Mouse (Mus musculus): Measurements from ENCODE around the gene Lyl1. TPM values are rescaled to one million over a fixed set of nuclear protein-coding genes. Genes with fewer than 3 reads are reported as not detected.

Gene Lyl1
- polyA plus RNA-seq, 1 experiment from 2014 or later = 2.4 TPM

- Histone ChIP-seq H3K4me3 (replicated peaks) (no peak overlapping the region), H3K36me3 (peaks cover 3% of the 10 kb centered on the region; the same call in 1 of the 2 replicates), H3K4me1 (replicated peaks) (peaks cover 75% of the 10 kb centered on the region), H3K27ac (peak overlapping the region; percentile 90), H3K9me3 (no peaks in the 10 kb centered on the region), H3K4me2 (replicated peaks) (no peak overlapping the region), H3K27me3 (peaks cover 32% of the 10 kb centered on the region), H3K9ac (replicated peaks) (peak overlapping the region; percentile 10; the same call in 1 of the 2 replicates)
- peak; percentile 70 for ATAC-seq
- 28% methylated on average over 9 of the region's 9 CpGs for WGBS
These were observed 29.5 kb downstream of the Lyl1 start for GRCm38 (mm10) chr8:84730541-84731370.

DNA sequence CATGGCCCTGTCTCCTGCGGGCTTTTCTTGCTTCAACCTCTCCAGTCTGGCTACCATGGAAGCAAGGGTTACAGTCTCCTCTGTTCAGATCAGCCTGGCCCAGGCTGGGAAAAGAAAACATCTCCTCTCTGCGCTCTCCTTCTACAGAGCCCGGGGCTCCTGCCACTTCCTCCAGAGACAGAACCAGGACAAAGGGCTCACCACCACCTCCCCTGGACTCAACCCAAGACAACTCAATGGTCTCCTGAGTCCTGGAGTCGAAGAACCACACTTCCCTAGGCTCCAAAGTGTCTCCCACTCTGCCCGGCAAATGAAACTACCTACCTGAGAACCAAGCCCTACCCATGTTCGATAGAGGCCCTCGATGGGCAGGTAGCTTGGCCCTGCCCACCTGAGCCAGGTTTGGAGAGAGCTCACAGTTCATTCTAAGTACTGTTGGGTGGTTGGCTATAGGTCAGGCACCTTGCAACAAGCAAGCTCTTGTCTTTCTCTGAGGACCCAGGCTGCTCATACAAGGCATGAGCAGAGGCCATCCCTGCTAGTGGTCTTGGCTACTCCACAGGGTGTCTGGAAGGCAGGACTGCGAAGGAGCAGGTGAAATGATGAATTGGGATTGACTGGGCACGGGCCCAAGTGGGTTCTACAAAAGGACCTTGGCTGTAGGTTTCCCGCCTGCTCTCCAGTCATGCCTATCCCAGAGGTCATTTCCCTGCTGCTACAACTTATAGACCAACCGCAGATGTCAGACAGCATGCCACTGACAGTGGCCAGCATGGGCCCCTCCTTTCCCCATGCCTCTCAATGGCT, 30.3 kb downstream of the Lyl1 start:
- peaks cover 74% of the 10 kb centered on the region for H3K4me1 ChIP-seq (replicated peaks)
- H3K9me3 ChIP-seq = no peaks in the 10 kb centered on the region
- 68% methylated on average over 11 of the region's 11 CpGs for WGBS
- H3K36me3 ChIP-seq = peaks cover 3% of the 10 kb centered on the region; the same call in 1 of the 2 replicates
- H3K4me3 ChIP-seq (replicated peaks) = no peak overlapping the region
- peak overlapping the region; percentile 4; the same call in 1 of the 2 replicates for H3K9ac ChIP-seq (replicated peaks)
- ATAC-seq = no peak
- H3K27me3 ChIP-seq = peaks cover 39% of the 10 kb centered on the region
- H3K27ac ChIP-seq = peak overlapping the region; percentile 90
- no peak overlapping the region for H3K4me2 ChIP-seq (replicated peaks)

DNA sequence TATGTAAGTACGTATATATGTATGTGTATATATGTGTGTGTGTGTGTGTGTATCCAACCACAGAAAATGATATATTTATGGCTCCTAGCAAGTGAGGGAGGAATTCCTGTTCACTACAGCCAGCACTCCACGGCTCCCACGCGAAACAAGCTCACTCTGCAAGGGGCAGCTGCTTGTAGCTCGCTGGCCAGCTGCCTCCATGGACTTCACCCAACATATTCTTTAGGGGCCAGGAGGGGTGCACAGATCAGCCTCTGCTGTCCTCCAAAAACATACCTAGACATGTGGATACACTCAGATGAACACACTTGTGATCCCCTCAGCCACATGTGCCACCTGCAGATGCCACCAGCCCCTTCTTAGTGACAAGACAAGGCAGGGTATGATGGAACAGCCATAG, 31.3 kb downstream of the Lyl1 start:
- peaks cover 78% of the 10 kb centered on the region for H3K4me1 ChIP-seq (replicated peaks)
- H3K4me3 ChIP-seq (replicated peaks) = no peak overlapping the region
- no peaks in the 10 kb centered on the region for H3K9me3 ChIP-seq
- ATAC-seq = no peak
- 0 out of 2 replicates have a peak overlapping the region, but pooled peaks have one; percentile 36 for H3K9ac ChIP-seq (replicated peaks)
- H3K4me2 ChIP-seq (replicated peaks) = no peak overlapping the region
- peak overlapping the region; percentile 90; the same call in 1 of the 2 replicates for H3K27ac ChIP-seq
- peaks cover 2% of the 10 kb centered on the region; the same call in 1 of the 2 replicates for H3K36me3 ChIP-seq
- 78% methylated on average over 5 of the region's 5 CpGs for WGBS
- H3K27me3 ChIP-seq = peaks cover 49% of the 10 kb centered on the region

DNA sequence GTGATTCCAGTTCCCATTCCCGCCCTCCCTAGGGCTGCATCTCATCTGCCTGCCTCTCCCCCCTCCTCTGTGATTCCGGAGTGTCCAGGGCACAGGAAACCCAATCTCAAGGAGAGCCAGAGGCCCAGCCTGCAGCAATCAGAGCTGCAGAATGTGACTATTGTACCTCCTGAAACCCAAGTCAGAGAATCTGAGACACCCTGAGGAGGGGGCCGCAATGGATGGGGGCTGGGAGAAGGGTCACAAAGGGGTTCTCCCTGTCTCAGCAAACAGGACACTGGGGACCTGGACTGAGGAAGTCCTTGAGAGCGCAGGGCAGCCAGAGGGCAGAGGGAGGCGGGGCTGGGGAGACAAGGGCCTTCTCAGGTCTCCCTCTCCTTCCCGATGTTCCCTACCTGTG, 31.7 kb downstream of the Lyl1 start:
- Histone ChIP-seq H3K4me1 (replicated peaks) (peaks cover 79% of the 10 kb centered on the region), H3K27ac (0 out of 2 replicates have a peak overlapping the region, but pooled peaks have one; percentile 90), H3K36me3 (no peaks in the 10 kb centered on the region), H3K4me2 (replicated peaks) (no peak overlapping the region), H3K9me3 (no peaks in the 10 kb centered on the region), H3K9ac (replicated peaks) (peak overlapping the region; percentile 36; the same call in 1 of the 2 replicates), H3K4me3 (replicated peaks) (no peak overlapping the region), H3K27me3 (peaks cover 53% of the 10 kb centered on the region)
- ATAC-seq = no peak
- WGBS = 67% methylated on average over 6 of the region's 6 CpGs

DNA sequence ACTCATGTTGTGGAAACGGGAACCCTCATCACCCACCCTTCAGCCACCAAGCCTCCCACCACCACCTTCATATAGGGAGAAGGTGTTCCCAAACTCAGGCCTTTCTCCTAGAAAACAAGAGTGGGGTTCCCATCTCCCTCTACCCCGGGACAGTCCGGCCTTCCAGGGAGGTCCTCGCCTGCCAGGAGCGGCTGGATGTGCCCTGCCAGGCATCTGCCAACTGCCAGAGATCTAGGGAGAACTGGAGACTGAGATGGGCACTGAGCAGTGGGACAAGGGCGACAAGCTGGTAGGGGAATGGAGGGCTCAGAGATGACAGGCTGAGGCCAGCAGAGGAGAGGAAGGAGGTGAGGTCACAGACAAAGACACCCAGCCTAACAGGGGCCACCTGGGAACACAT, 32.7 kb downstream of the Lyl1 start:
- Histone ChIP-seq H3K4me3 (replicated peaks) (no peak overlapping the region), H3K27me3 (peaks cover 63% of the 10 kb centered on the region), H3K9me3 (no peaks in the 10 kb centered on the region), H3K4me2 (replicated peaks) (no peak overlapping the region), H3K4me1 (replicated peaks) (peaks cover 79% of the 10 kb centered on the region), H3K36me3 (no peaks in the 10 kb centered on the region), H3K9ac (replicated peaks) (no peak overlapping the region), H3K27ac (no peak overlapping the region)
- ATAC-seq = no peak
- 84% methylated on average over 6 of the region's 6 CpGs for WGBS

- Histone ChIP-seq H3K9me3 (no peaks in the 10 kb centered on the region), H3K27ac (no peak overlapping the region), H3K4me3 (replicated peaks) (no peak overlapping the region), H3K4me2 (replicated peaks) (no peak overlapping the region), H3K9ac (replicated peaks) (0 out of 2 replicates have a peak overlapping the region, but pooled peaks have one; percentile 2), H3K36me3 (no peaks in the 10 kb centered on the region), H3K4me1 (replicated peaks) (peaks cover 78% of the 10 kb centered on the region), H3K27me3 (peaks cover 70% of the 10 kb centered on the region)
- WGBS = 88% methylated on average over 2 of the region's 2 CpGs
- no peak for ATAC-seq
These were observed 33.4 kb downstream of the Lyl1 start for GRCm38 (mm10) chr8:84734680-84735079.

DNA sequence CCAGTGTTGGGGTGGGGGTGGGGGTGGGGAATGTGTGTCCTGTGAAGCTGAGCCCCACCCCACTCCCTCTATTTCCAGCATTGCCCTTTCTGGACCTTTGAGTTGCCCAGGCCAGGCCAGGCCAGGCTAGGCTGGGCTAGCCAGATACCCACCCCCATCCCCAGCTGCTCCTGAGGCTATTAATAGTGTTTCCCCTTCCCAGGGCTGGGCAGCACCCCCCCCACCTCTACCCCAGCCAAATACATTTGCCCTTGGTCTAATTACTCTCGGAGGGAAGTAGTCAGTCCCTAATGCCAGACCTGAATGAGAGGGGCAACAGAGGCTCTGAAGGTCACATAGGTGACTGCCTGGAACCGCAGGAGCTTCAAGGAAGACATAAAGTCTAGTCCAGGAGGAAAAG, 34.3 kb downstream of the Lyl1 start:
- Histone ChIP-seq H3K4me3 (replicated peaks) (no peak overlapping the region), H3K4me1 (replicated peaks) (peaks cover 77% of the 10 kb centered on the region), H3K9me3 (no peaks in the 10 kb centered on the region), H3K4me2 (replicated peaks) (no peak overlapping the region), H3K27me3 (peaks cover 79% of the 10 kb centered on the region), H3K36me3 (no peaks in the 10 kb centered on the region), H3K27ac (no peak overlapping the region), H3K9ac (replicated peaks) (no peak overlapping the region; the same call in 1 of the 2 replicates)
- 35% methylated on average over 2 of the region's 2 CpGs for WGBS
- ATAC-seq = no peak

- Histone ChIP-seq H3K4me2 (replicated peaks) (no peak overlapping the region), H3K27me3 (peaks cover 89% of the 10 kb centered on the region), H3K36me3 (no peaks in the 10 kb centered on the region), H3K27ac (no peak overlapping the region), H3K4me1 (replicated peaks) (peaks cover 76% of the 10 kb centered on the region), H3K9me3 (no peaks in the 10 kb centered on the region), H3K4me3 (replicated peaks) (no peak overlapping the region), H3K9ac (replicated peaks) (0 out of 2 replicates have a peak overlapping the region, but pooled peaks have one; percentile 5)
- no peak for ATAC-seq
- 85% methylated on average over 4 of the region's 4 CpGs for WGBS
These were observed 35.3 kb downstream of the Lyl1 start for GRCm38 (mm10) chr8:84736521-84736920.

DNA sequence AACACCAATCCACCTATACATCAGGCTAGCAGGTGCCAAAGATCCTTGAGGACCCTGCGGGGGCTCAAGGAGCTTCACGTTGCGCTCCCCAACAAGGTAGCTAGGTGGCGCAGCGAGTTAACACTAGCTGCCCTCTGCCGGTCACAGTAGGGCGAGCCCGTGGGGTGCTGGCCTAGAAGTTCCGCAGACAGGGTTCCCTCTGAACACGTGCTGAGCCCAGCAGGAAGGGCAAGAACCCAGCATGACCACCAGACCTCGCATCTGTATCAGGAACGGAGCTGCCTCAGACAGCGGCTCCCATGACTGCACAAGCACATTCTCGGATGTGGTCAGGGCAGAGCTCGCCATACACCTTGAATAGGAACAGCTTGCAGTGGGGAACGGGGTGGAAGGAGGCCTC, 36.4 kb downstream of the Lyl1 start:
- Histone ChIP-seq H3K27ac (0 out of 2 replicates have a peak overlapping the region, but pooled peaks have one; percentile 37), H3K4me2 (replicated peaks) (peak overlapping the region; percentile 39), H3K36me3 (no peaks in the 10 kb centered on the region), H3K9ac (replicated peaks) (peak overlapping the region; percentile 21; the same call in 1 of the 2 replicates), H3K4me3 (replicated peaks) (peak overlapping the region; percentile 15; the same call in 1 of the 2 replicates), H3K27me3 (peaks cover 98% of the 10 kb centered on the region), H3K4me1 (replicated peaks) (peaks cover 76% of the 10 kb centered on the region), H3K9me3 (no peaks in the 10 kb centered on the region)
- ATAC-seq = peak; percentile 53
- 1% methylated on average over 16 of the region's 16 CpGs for WGBS

DNA sequence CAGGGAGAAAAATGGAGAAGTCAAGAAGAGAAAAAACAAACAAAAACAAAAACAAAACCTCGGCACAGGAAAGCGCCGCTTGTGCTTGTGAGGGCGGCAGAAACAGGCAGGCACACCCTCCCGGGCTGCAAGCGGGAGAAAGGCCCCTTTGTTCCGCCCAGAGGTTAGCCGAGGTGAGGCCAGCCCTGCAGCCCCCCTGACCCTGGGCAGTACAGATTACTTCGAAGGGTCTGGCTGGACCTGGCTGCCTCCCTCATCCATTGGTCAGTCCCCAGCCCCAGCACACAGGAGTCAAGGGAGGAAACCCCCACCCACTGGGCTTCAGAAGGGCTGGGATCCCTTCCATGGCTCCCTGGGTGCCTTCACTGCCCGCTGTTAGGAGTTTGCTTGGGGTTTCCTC, 37.0 kb downstream of the Lyl1 start:
- Histone ChIP-seq H3K27ac (no peak overlapping the region), H3K9me3 (no peaks in the 10 kb centered on the region), H3K36me3 (no peaks in the 10 kb centered on the region), H3K4me2 (replicated peaks) (no peak overlapping the region), H3K4me3 (replicated peaks) (no peak overlapping the region), H3K27me3 (peaks cover 100% of the 10 kb centered on the region), H3K9ac (replicated peaks) (0 out of 2 replicates have a peak overlapping the region, but pooled peaks have one; percentile 19), H3K4me1 (replicated peaks) (peaks cover 76% of the 10 kb centered on the region)
- ATAC-seq = no peak
- WGBS = 5% methylated on average over 10 of the region's 10 CpGs

- Histone ChIP-seq H3K4me1 (replicated peaks) (peaks cover 79% of the 10 kb centered on the region), H3K4me2 (replicated peaks) (no peak overlapping the region), H3K36me3 (no peaks in the 10 kb centered on the region), H3K4me3 (replicated peaks) (no peak overlapping the region), H3K9ac (replicated peaks) (0 out of 2 replicates have a peak overlapping the region, but pooled peaks have one; percentile 19), H3K27ac (no peak overlapping the region), H3K9me3 (no peaks in the 10 kb centered on the region), H3K27me3 (peaks cover 100% of the 10 kb centered on the region)
- 32% methylated on average over 10 of the region's 10 CpGs for WGBS
- no peak for ATAC-seq
These were observed 37.6 kb downstream of the Lyl1 start for GRCm38 (mm10) chr8:84738715-84739400.

Measured in midbrain, embryonic 13.5 days (tissue).